Mouse (Mus musculus) CH12.LX (cell line): ENCODE measurements at regions not wholly inside any gene's neighbourhood (a gene's known extent, or its start where the extent isn't known, plus 50 kb on each side); places are given as distances from the start of the nearest gene placed in this dataset.

ENCODE experiments used
- DNase-seq: peaks from one replicate; pipeline ENCODE4 v3.0.0-alpha.2; 2013; ENCODE audit errors: extremely low read depth
- H3K27ac ChIP-seq: 2 replicates; pipeline ENCODE4 v1.5.1; 2012; ENCODE audit warnings: low read depth, mild to moderate bottlenecking, control low read depth, moderate library complexity; ENCODE audit not compliant: insufficient read depth
- H3K27me3 ChIP-seq: replicated peaks from 2 replicates; pipeline ENCODE3; 2012; ENCODE audit warnings: inconsistent platforms
- H3K36me3 ChIP-seq, 2 experiments: replicated peaks in 1 of 2; 2 replicates each; pipeline versions ENCODE3 to v1.6.1; 2012; ENCODE audit warnings: inconsistent platforms in 1 of 2, low read length in 1 of 2, mild to moderate bottlenecking in 1 of 2, mixed read lengths in 1 of 2, moderate library complexity in 1 of 2; ENCODE audit not compliant: control insufficient read depth in 1 of 2, insufficient read depth in 1 of 2
- H3K4me1 ChIP-seq, 2 experiments: 2 replicates each; pipeline ENCODE4 v1.6.1; 2012; ENCODE audit warnings: inconsistent platforms in 1 of 2, moderate library complexity in 1 of 2; ENCODE audit not compliant: insufficient read depth in 2 of 2, control insufficient read depth in 1 of 2
- H3K4me2 ChIP-seq: 2 replicates; pipeline ENCODE4 v1.6.1; 2012; ENCODE audit warnings: low read depth, mild to moderate bottlenecking, control low read depth; ENCODE audit not compliant: poor library complexity, insufficient read depth, severe bottlenecking
- H3K4me3 ChIP-seq, 3 experiments: fragments of 150-350 bp in 1 of 3; sonication (generic) in 1 of 3; replicated peaks in 1 of 3; 2 replicates each; pipeline versions ENCODE3 to v1.5.1; 2011 to 2012; ENCODE audit warnings: low read depth in 2 of 3, low read length in 2 of 3, mild to moderate bottlenecking in 2 of 3, moderate library complexity in 2 of 3, control low read depth in 1 of 3, improper control_type of control experiment in 1 of 3, inconsistent platforms in 1 of 3, mixed read lengths in 1 of 3; ENCODE audit not compliant: poor library complexity in 1 of 3
- H3K79me2 ChIP-seq: replicated peaks from 2 replicates; pipeline ENCODE4 v1.6.1; 2012; ENCODE audit warnings: mild to moderate bottlenecking, moderate library complexity; ENCODE audit not compliant: control insufficient read depth, poor library complexity, insufficient read depth, severe bottlenecking; ENCODE audit errors: extremely low read depth
- H3K9ac ChIP-seq: 2 replicates; pipeline ENCODE4 v1.6.1; 2012; ENCODE audit warnings: low read depth, mild to moderate bottlenecking, control low read depth, moderate library complexity; ENCODE audit not compliant: insufficient read depth
- H3K9me3 ChIP-seq: replicated peaks from 2 replicates; pipeline ENCODE3; 2012; ENCODE audit warnings: low read length, inconsistent platforms, mixed read lengths
- BHLHE40 ChIP-seq: IDR thresholded peaks from 2 replicates; pipeline ENCODE4 v1.6.1; 2011; ENCODE audit warnings: mild to moderate bottlenecking, low read depth, low read length, improper control_type of control experiment
- CHD1 ChIP-seq: IDR thresholded peaks from 2 replicates; pipeline ENCODE4 v1.6.1; 2012; ENCODE audit warnings: low read depth, low read length, improper control_type of control experiment, inconsistent platforms
- CTCF ChIP-seq, 2 experiments: IDR thresholded peaks in 1 of 2; conservative IDR thresholded peaks in 1 of 2; 2 replicates each; pipeline ENCODE4 v1.5.1; 2011 to 2012; ENCODE audit warnings: low read depth in 2 of 2, low read length in 2 of 2, improper control_type of control experiment in 1 of 2, inconsistent platforms in 1 of 2, mild to moderate bottlenecking in 1 of 2, moderate library complexity in 1 of 2
- ELF1 ChIP-seq: IDR thresholded peaks from 2 replicates; pipeline ENCODE4 v1.6.1; 2014; ENCODE audit warnings: low read depth, mild to moderate bottlenecking, inconsistent platforms, low read length, improper control_type of control experiment
- HCFC1 ChIP-seq: IDR thresholded peaks from 2 replicates; pipeline ENCODE4 v1.6.1; 2012; ENCODE audit warnings: low read depth, mild to moderate bottlenecking, inconsistent platforms, low read length, improper control_type of control experiment
- JUN ChIP-seq: IDR thresholded peaks from 2 replicates; pipeline ENCODE4 v1.6.1; 2011; ENCODE audit warnings: low read depth, mild to moderate bottlenecking, low read length, improper control_type of control experiment, moderate library complexity; ENCODE audit not compliant: insufficient read depth
- JUND ChIP-seq: conservative IDR thresholded peaks from 2 replicates; pipeline ENCODE4 v1.6.1; 2011; ENCODE audit warnings: low read depth, low read length, improper control_type of control experiment
- MAFK ChIP-seq: IDR thresholded peaks from 2 replicates; pipeline ENCODE4 v1.6.1; 2011; ENCODE audit warnings: low read length, improper control_type of control experiment; ENCODE audit not compliant: insufficient replicate concordance
- MAZ ChIP-seq: IDR thresholded peaks from 2 replicates; pipeline ENCODE4 v1.6.1; 2012; ENCODE audit warnings: low read depth, mild to moderate bottlenecking, inconsistent platforms, low read length, improper control_type of control experiment, moderate library complexity
- POLR2A ChIP-seq: IDR thresholded peaks from 2 replicates; pipeline ENCODE4 v1.6.1; 2011; ENCODE audit warnings: low read depth, mild to moderate bottlenecking, improper control_type of control experiment, low read length
- POLR2AphosphoS2 ChIP-seq: IDR thresholded peaks from 2 replicates; pipeline ENCODE4 v1.6.1; 2011; ENCODE audit warnings: low read depth, low read length, improper control_type of control experiment
- RAD21 ChIP-seq: IDR thresholded peaks from 2 replicates; pipeline ENCODE4 v1.6.1; 2011; ENCODE audit warnings: low read depth, mild to moderate bottlenecking, low read length, improper control_type of control experiment, moderate library complexity
- SIN3A ChIP-seq: IDR thresholded peaks from 2 replicates; pipeline ENCODE4 v1.6.1; 2012; ENCODE audit warnings: low read length, improper control_type of control experiment, inconsistent platforms
- ZC3H11A ChIP-seq: IDR thresholded peaks from 2 replicates; pipeline ENCODE4 v1.6.1; 2012; ENCODE audit warnings: low read depth, mild to moderate bottlenecking, inconsistent platforms, low read length, improper control_type of control experiment
- ZKSCAN1 ChIP-seq: IDR thresholded peaks from 2 replicates; pipeline ENCODE4 v1.6.1; 2012; ENCODE audit warnings: low read depth, inconsistent platforms, low read length, improper control_type of control experiment, borderline replicate concordance
- ZMIZ1 ChIP-seq: IDR thresholded peaks from 2 replicates; pipeline ENCODE4 v1.6.1; 2012; ENCODE audit warnings: low read depth, mild to moderate bottlenecking, inconsistent platforms, low read length, improper control_type of control experiment
- ZNF384 ChIP-seq: IDR thresholded peaks from 2 replicates; pipeline ENCODE4 v1.6.1; 2012; ENCODE audit warnings: low read depth, low read length, improper control_type of control experiment, inconsistent platforms
- dilution Hi-C: fragments of 300-500 bp; cut with MboI; formaldehyde crosslinking; loops from 2 replicates; pipeline ENCODE4 v1.14.3; 2020; ENCODE audit warnings: low sequenced_read_pairs; ENCODE audit not compliant: extremely low pct_unique_long_range_greater_than_20kb, extremely low pct_ligation_motif_present
- in situ Hi-C: fragments of 300-500 bp; cut with MboI; formaldehyde crosslinking; loops from 3 replicates; pipeline ENCODE4 v1.14.3; 2019; ENCODE audit warnings: low sequenced_read_pairs, low pct_ligation_motif_present, low pct_unique_long_range_greater_than_20kb, mixed read lengths

DNA sequence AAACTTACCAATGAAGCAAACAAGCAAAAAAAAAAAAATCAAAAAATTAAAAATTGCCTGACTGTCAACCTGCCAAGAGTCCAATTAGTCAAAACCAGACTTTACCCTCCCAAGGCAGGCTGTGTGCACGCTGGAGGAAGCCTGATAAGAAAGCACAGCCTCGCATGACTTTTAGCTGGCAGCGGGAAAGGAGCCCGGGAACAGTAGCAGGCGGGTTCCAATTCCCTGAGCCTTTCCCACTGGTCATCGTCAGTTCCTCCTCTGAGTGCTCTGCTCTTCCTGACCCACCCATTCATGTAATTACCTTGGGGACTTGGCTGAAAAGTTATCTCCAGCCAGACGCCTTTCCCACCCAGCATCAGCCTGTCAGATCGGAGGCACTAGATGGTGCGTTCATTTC lies 214.5 kb downstream of the 1500009L16Rik start:
- in situ Hi-C loops (no loop called here), dilution Hi-C loops (no loop called here)
- H3K4me2 ChIP-seq = no peak overlapping the region
- DNase-seq = no peak
- no peak overlapping the region for H3K27ac ChIP-seq
- no peaks in the 10 kb centered on the region for H3K36me3 ChIP-seq
- TF ChIP-seq ZKSCAN1 = no peak
- TF ChIP-seq HCFC1 = no peak
- no peak for TF ChIP-seq POLR2A
- TF ChIP-seq JUN = no peak
- no peak for TF ChIP-seq CHD1
- TF ChIP-seq MAZ = no peak
- no peak for TF ChIP-seq ELF1
- no peaks in the 10 kb centered on the region for H3K79me2 ChIP-seq
- H3K9ac ChIP-seq = no peak overlapping the region
- peaks cover 3 to 12% of the 10 kb centered on the region in 2 experiments for H3K4me1 ChIP-seq
- H3K27me3 ChIP-seq = no peaks in the 10 kb centered on the region
- no peaks in the 10 kb centered on the region for H3K9me3 ChIP-seq
- H3K4me3 ChIP-seq = no peak overlapping the region

- H3K9ac ChIP-seq = no peak overlapping the region
- dilution Hi-C loops = no loop called here
- TF ChIP-seq JUND (no peak), BHLHE40 (no peak), ZMIZ1 (no peak), JUN (no peak), MAFK (no peak), CHD1 (no peak), ZNF384 (no peak), SIN3A (no peak), POLR2AphosphoS2 (no peak), ZC3H11A (no peak)
These were observed 219.4 kb downstream of the 1500009L16Rik start for GRCm38 (mm10) chr10:83942101-83942500.

GRCm38 (mm10) chr10:83944158-83944557 lies 221.5 kb downstream of the 1500009L16Rik start:
- DNase-seq = no peak
- Histone ChIP-seq H3K4me3 (no peak overlapping the region), H3K36me3 (no peaks in the 10 kb centered on the region), H3K9ac (no peak overlapping the region), H3K79me2 (no peaks in the 10 kb centered on the region), H3K27ac (no peak overlapping the region), H3K4me2 (no peak overlapping the region), H3K4me1 (peaks cover 9 to 20% of the 10 kb centered on the region in 2 experiments), H3K27me3 (no peaks in the 10 kb centered on the region), H3K9me3 (no peaks in the 10 kb centered on the region)
- in situ Hi-C loops = no loop called here
- dilution Hi-C loops = no loop called here
- TF ChIP-seq RAD21 = peak; percentile 42
- no peak for TF ChIP-seq ELF1
- TF ChIP-seq JUND = no peak
- peak in 1 of 2 experiments; percentile 37; a peak in 2 of 4 replicates for TF ChIP-seq CTCF (conservative IDR thresholded peaks at IDR 0.05 in 1 of 2, IDR thresholded peaks at IDR 0.05 in 1 of 2; ENCODE audit: low read depth in 2 of 2, low read length in 2 of 2)

More at GRCm38 (mm10) chr10:83942101-83942500, 219.4 kb downstream of the 1500009L16Rik start:
- Histone ChIP-seq H3K27me3 (no peaks in the 10 kb centered on the region), H3K4me3 (no peak overlapping the region), H3K4me2 (no peak overlapping the region), H3K36me3 (no peaks in the 10 kb centered on the region), H3K9me3 (no peaks in the 10 kb centered on the region), H3K27ac (no peak overlapping the region), H3K4me1 (peaks cover 9 to 19% of the 10 kb centered on the region in 2 experiments), H3K79me2 (no peaks in the 10 kb centered on the region)
- in situ Hi-C loops = no loop called here
- no peak for DNase-seq
